Comparison of ENCODE assay signal across 8 mouse cellular contexts in the genomic region with DNA sequence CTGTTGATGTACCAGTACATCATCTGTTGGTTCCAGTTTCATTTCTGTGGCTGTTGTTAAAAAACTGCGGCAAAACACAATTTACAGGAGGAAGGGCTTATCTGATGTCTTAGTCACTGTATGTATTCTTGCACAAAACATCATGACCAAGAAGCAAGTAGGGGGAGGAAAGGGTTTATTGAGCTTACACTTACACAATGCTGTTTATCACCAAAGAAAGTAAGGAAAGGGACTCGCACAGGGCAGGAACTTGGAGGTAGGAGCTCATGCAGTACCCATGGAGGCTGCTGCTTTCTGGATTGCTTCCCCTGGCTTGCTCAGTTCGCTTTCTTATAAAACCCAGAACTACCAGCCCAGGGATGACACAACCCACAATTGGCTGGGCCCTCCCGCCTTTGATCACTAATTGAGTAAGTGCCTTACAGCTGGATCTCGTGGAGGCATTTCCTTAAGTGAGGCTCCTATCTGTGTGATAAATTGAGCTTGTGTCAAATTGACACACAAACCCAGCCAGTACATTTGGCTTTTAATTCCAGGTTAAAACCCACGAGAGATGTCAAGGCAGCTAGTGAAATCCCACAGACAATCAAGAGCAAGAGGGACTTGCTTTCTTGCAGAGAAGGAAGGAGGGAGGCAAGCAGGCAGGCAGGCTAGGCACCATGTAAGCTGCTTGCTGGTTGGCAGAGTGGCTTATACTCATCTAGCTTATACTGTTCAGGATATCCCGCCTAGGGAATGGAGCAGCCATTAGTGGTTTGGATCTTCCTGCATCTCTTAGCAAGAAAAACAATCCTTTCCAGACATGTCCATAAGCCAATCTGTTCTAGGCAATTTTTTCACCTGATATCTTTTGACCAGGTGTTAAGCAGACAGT. TPM values are rescaled to one million over a fixed set of nuclear protein-coding genes. Genes with fewer than 3 reads are reported as not detected.
DNase-seq lines count a peak whose midpoint lies in the region; ATAC-seq and TF ChIP-seq lines count a peak whose summit lies in the region.

No protein-coding gene starts in this region.

- peaks cover 5 to 9% of the 10 kb centered on the region in 2 experiments for H3K4me1 ChIP-seq in heart, embryonic 14.5 days (ENCODE audit: control insufficient read depth in 2 of 2, insufficient read depth in 2 of 2, low read length in 2 of 2)
- H3K4me1 ChIP-seq in G1E (ENCODE audit: insufficient read depth, low read depth, low read length): peaks cover 50% of the 10 kb centered on the region
- peaks cover 12% of the 10 kb centered on the region for H3K4me1 ChIP-seq in forebrain, embryonic 16.5 days (replicated peaks; ENCODE audit: control insufficient read depth, insufficient read depth, low read length)

- no peak for ATAC-seq in heart, embryonic 14.5 days (ENCODE audit: insufficient number of reproducible peaks, insufficient read depth, low FRiP score, low read depth)
- ATAC-seq in G1E (ENCODE audit: extremely low read depth, insufficient number of reproducible peaks, low FRiP score, poor library complexity, severe bottlenecking): no peak
- ATAC-seq in forebrain, embryonic 16.5 days: no peak
- 0 out of 2 replicates have a peak, but pooled peaks have one; percentile 19 for ATAC-seq in megakaryocyte, adult 5-6 weeks (ENCODE audit: poor library complexity, severe bottlenecking)
- no peak for ATAC-seq in inflammation-experienced regulatory T-cells, adult 6 months
- no peak for ATAC-seq in monocyte, adult 5-6 weeks (replicated peaks; ENCODE audit: insufficient number of reproducible peaks, low FRiP score, low TSS enrichment, poor library complexity, severe bottlenecking)

- no peaks in the 10 kb centered on the region for H3K9me3 ChIP-seq in heart, embryonic 14.5 days (ENCODE audit: control insufficient read depth, low read length)
- H3K9me3 ChIP-seq in G1E (replicated peaks): no peaks in the 10 kb centered on the region
- no peaks in the 10 kb centered on the region for H3K9me3 ChIP-seq in forebrain, embryonic 16.5 days (ENCODE audit: control insufficient read depth, low read length)

- 65% methylated on average over 7 of the region's 7 CpGs for WGBS in heart, embryonic 14.5 days
- WGBS in forebrain, embryonic 16.5 days: 64% methylated on average over 7 of the region's 7 CpGs

- no peak for DNase-seq in heart, adult 8-10 months (ENCODE audit: low spot score)
- no peak for DNase-seq in G1E (ENCODE audit: low spot score)
- no peak for DNase-seq in thymus, adult 18-20 months

- no peak overlapping the region; a peak in 1 of 4 replicates for H3K4me3 ChIP-seq in heart, embryonic 14.5 days (ENCODE audit: control insufficient read depth in 1 of 2, insufficient read depth in 1 of 2, low read depth in 1 of 2, low read length in 2 of 2)
- peak overlapping the region; percentile 83 for H3K4me3 ChIP-seq in G1E (ENCODE audit: low read depth, low read length)
- peak overlapping the region; percentile 58 for H3K4me3 ChIP-seq in forebrain, embryonic 16.5 days (replicated peaks; ENCODE audit: low read length)

- peaks cover 26% of the 10 kb centered on the region for H3K36me3 ChIP-seq in heart, embryonic 14.5 days (ENCODE audit: control insufficient read depth, insufficient read depth, low read length)
- H3K36me3 ChIP-seq in G1E (replicated peaks): peaks cover 45% of the 10 kb centered on the region
- H3K36me3 ChIP-seq in forebrain, embryonic 16.5 days (ENCODE audit: control insufficient read depth, insufficient read depth): 0 out of 2 replicates have a peak, but pooled peaks cover 2% of the 10 kb centered on the region

- H3K4me2 ChIP-seq in heart, embryonic 14.5 days (ENCODE audit: low read length): peak overlapping the region; percentile 84
- H3K4me2 ChIP-seq in forebrain, embryonic 16.5 days (ENCODE audit: low read length): peak overlapping the region; percentile 77

- H3K27ac ChIP-seq in heart, embryonic 14.5 days (replicated peaks in 1 of 2; ENCODE audit: control insufficient read depth in 1 of 2, insufficient read depth in 1 of 2, low read depth in 2 of 2, low read length in 2 of 2): no peak overlapping the region
- no peak overlapping the region for H3K27ac ChIP-seq in forebrain, embryonic 16.5 days (ENCODE audit: low read length)

- no peak for TF ChIP-seq CTCF in G1E (IDR thresholded peaks at IDR 0.05; ENCODE audit: low read depth, low read length)

- H3K27me3 ChIP-seq in heart, embryonic 14.5 days (ENCODE audit: control insufficient read depth, insufficient read depth, low read length): no peaks in the 10 kb centered on the region
- peaks cover 4% of the 10 kb centered on the region; the same call in 1 of the 2 replicates for H3K27me3 ChIP-seq in G1E (ENCODE audit: insufficient read depth, low read length)
- H3K27me3 ChIP-seq in forebrain, embryonic 16.5 days (replicated peaks; ENCODE audit: control insufficient read depth, insufficient read depth, low read length): no peaks in the 10 kb centered on the region

- peak overlapping the region; percentile 85; the same call in 1 of the 2 replicates for H3K9ac ChIP-seq in heart, embryonic 14.5 days (ENCODE audit: low read length)
- no peak overlapping the region for H3K9ac ChIP-seq in forebrain, embryonic 16.5 days (replicated peaks; ENCODE audit: low read depth, low read length)

RNA-seq across cellular contexts. Expression of a gene that starts 1.6 kb away (rescaled TPM):
- 78.0 and 84.0 TPM in 2 replicates for polyA plus RNA-seq in heart, embryonic 14.5 days (2014; fragmentation: Nextera tagmentation; extraction: Ambion mirVana)
- total RNA-seq in heart, adult 8-10 months (2022): 10 to 100 TPM; 40.2 to 51.7 (median 44.9) TPM
- total RNA-seq in G1E (2014; fragmentation: Nextera tagmentation): 148 and 150 TPM in 2 replicates
- total RNA-seq in G1E (2017): 218 and 244 TPM in 2 replicates
- 22.6 and 29.8 TPM in 2 replicates for polyA plus RNA-seq in G1E (2012)
- polyA plus RNA-seq in forebrain, embryonic 16.5 days (2015; fragmentation: Nextera tagmentation; extraction: Ambion mirVana): 116 and 131 TPM in 2 replicates
- 38.4 and 38.9 TPM in 2 replicates for total RNA-seq in megakaryocyte, adult 5-6 weeks (2015)
- 124 and 141 TPM in 2 replicates for total RNA-seq in megakaryocyte, adult 5-6 weeks (2017)
- 100 to 1,000 TPM; 207 to 236 (median 223) TPM for polyA plus RNA-seq in inflammation-experienced regulatory T-cells, adult 6 months (2017; shearing (Covaris generic))
- 144 to 150 TPM (median 147 TPM) in 3 replicates for total RNA-seq in monocyte, adult 5-6 weeks (2017)

RNA-seq across cellular contexts. Expression of a gene that starts 24.0 kb away (rescaled TPM):
- not detected in 2 replicates for polyA plus RNA-seq in heart, embryonic 14.5 days (2014; fragmentation: Nextera tagmentation; extraction: Ambion mirVana)
- total RNA-seq in heart, adult 8-10 months (2022): not detected
- 3.8 TPM in 1 of 2 replicates, not detected in the other for total RNA-seq in G1E (2014; fragmentation: Nextera tagmentation)
- total RNA-seq in G1E (2017): 0.52 and 1.1 TPM in 2 replicates
- 0.33 TPM in 1 of 2 replicates, not detected in the other for polyA plus RNA-seq in G1E (2012)
- polyA plus RNA-seq in forebrain, embryonic 16.5 days (2015; fragmentation: Nextera tagmentation; extraction: Ambion mirVana): not detected in 2 replicates
- not detected in 2 replicates for total RNA-seq in megakaryocyte, adult 5-6 weeks (2015)
- total RNA-seq in megakaryocyte, adult 5-6 weeks (2017): not detected in 2 replicates
- not detected for polyA plus RNA-seq in inflammation-experienced regulatory T-cells, adult 6 months (2017; shearing (Covaris generic))
- not detected in 3 replicates for total RNA-seq in monocyte, adult 5-6 weeks (2017)

RNA-seq across cellular contexts. Expression of a gene that starts 26.7 kb away (rescaled TPM):
- polyA plus RNA-seq in heart, embryonic 14.5 days (2014; fragmentation: Nextera tagmentation; extraction: Ambion mirVana): 29.5 and 36.1 TPM in 2 replicates
- 10 to 100 TPM in 2 of 4 experiments, 1 to 10 TPM in 2; 7.9 to 11.0 (median 9.7) TPM for total RNA-seq in heart, adult 8-10 months (2022)
- total RNA-seq in G1E (2014; fragmentation: Nextera tagmentation) (163 and 180 TPM in 2 replicates), G1E (2017) (104 and 106 TPM in 2 replicates)
- polyA plus RNA-seq in G1E (2012): 36.6 and 41.3 TPM in 2 replicates
- 42.3 and 47.1 TPM in 2 replicates for polyA plus RNA-seq in forebrain, embryonic 16.5 days (2015; fragmentation: Nextera tagmentation; extraction: Ambion mirVana)
- total RNA-seq in megakaryocyte, adult 5-6 weeks (2015): 17.7 and 19.5 TPM in 2 replicates
- 25.6 and 32.2 TPM in 2 replicates for total RNA-seq in megakaryocyte, adult 5-6 weeks (2017)
- polyA plus RNA-seq in inflammation-experienced regulatory T-cells, adult 6 months (2017; shearing (Covaris generic)): 10 to 100 TPM; 44.0 to 72.1 (median 63.5) TPM
- total RNA-seq in monocyte, adult 5-6 weeks (2017): 29.1 to 63.3 TPM (median 38.0 TPM) in 3 replicates

RNA-seq across cellular contexts. Expression of a gene that starts 26.8 kb away (rescaled TPM):
- polyA plus RNA-seq in heart, embryonic 14.5 days (2014; fragmentation: Nextera tagmentation; extraction: Ambion mirVana): 248 and 265 TPM in 2 replicates
- total RNA-seq in heart, adult 8-10 months (2022): 100 to 1,000 TPM; 162 to 197 (median 180) TPM
- total RNA-seq in G1E (2014; fragmentation: Nextera tagmentation) (62.5 and 68.0 TPM in 2 replicates), G1E (2017) (149 and 153 TPM in 2 replicates)
- polyA plus RNA-seq in G1E (2012): 4.6 and 7.3 TPM in 2 replicates
- polyA plus RNA-seq in forebrain, embryonic 16.5 days (2015; fragmentation: Nextera tagmentation; extraction: Ambion mirVana): 211 and 233 TPM in 2 replicates
- 74.3 and 85.7 TPM in 2 replicates for total RNA-seq in megakaryocyte, adult 5-6 weeks (2015)
- total RNA-seq in megakaryocyte, adult 5-6 weeks (2017): 34.3 and 64.3 TPM in 2 replicates
- polyA plus RNA-seq in inflammation-experienced regulatory T-cells, adult 6 months (2017; shearing (Covaris generic)): 100 to 1,000 TPM in 2 of 3 experiments, 10 to 100 TPM in 1; 83.7 to 126 (median 118) TPM
- 58.5 to 81.5 TPM (median 77.2 TPM) in 3 replicates for total RNA-seq in monocyte, adult 5-6 weeks (2017)

RNA-seq across cellular contexts. Expression of a gene that starts 43.6 kb away (rescaled TPM):
- polyA plus RNA-seq in heart, embryonic 14.5 days (2014; fragmentation: Nextera tagmentation; extraction: Ambion mirVana): not detected in 2 replicates
- not detected for total RNA-seq in heart, adult 8-10 months (2022)
- total RNA-seq in G1E (2014; fragmentation: Nextera tagmentation) (not detected in 2 replicates), G1E (2017) (0.17 and 0.66 TPM in 2 replicates)
- polyA plus RNA-seq in G1E (2012): not detected in 2 replicates
- not detected in 2 replicates for polyA plus RNA-seq in forebrain, embryonic 16.5 days (2015; fragmentation: Nextera tagmentation; extraction: Ambion mirVana)
- total RNA-seq in megakaryocyte, adult 5-6 weeks (2015): not detected in 2 replicates
- not detected in 2 replicates for total RNA-seq in megakaryocyte, adult 5-6 weeks (2017)
- not detected for polyA plus RNA-seq in inflammation-experienced regulatory T-cells, adult 6 months (2017; shearing (Covaris generic))
- total RNA-seq in monocyte, adult 5-6 weeks (2017): not detected in 3 replicates

Comparison
In these comparisons a context has a peak if more than half of its experiments do, and no peak if none do; other contexts are left out.
1. H3K4me3 ChIP-seq: peak in G1E (single experiment) and forebrain, embryonic 16.5 days (single experiment); none in heart, embryonic 14.5 days (0 of 2).